Mouse (Mus musculus) gastrocnemius, postnatal 25 days (tissue): ENCODE results near the gene Ovch2. TPM values are rescaled to one million over a fixed set of nuclear protein-coding genes. Genes with fewer than 3 reads are reported as not detected.
"Not testable (repeated sequence)": the region's sequence is repeated elsewhere in the genome, so short reads cannot be mapped to it uniquely, and the experiment has no call there.

ENCODE experiments used
- DNase-seq: peaks from one replicate; pipeline ENCODE4 v3.0.0; 2022
- long read RNA-seq, 2 experiments: library from polyadenylated mRNA; stranded (forward); transcript quantifications; one replicate each; pipeline ENCODE4 v2.0.0; 2021
- total RNA-seq, 2 experiments: library from RNA; stranded (reverse); gene quantifications; 1 replicate in 1 of 2; 2 replicates in 1 of 2; pipeline ENCODE4 v1.2.3; 2021

Gene Ovch2
- total RNA-seq, result not detected
- long read RNA-seq, experiment 1, result 0 reads
- long read RNA-seq, experiment 2, result 0 reads

GRCm38 (mm10) chr7:107801108-107801507 is at the start of gene Ovch2:
Gene Ovch2, minus strand, starts transcription at chr7:107801208.
- DNase-seq, result no peak

- DNase-seq, result not testable (repeated sequence)
Observed at GRCm38 (mm10) chr7:107847390-107847789, 46.4 kb upstream of the Ovch2 start, which contains the start of gene Olfr470. Gene Olfr470, minus strand, starts transcription at chr7:107847490.

GRCm38 (mm10) chr7:107841719-107842118 is 40.7 kb upstream of the Ovch2 start:
- no peak for DNase-seq

GRCm38 (mm10) chr7:107825441-107825840 is 24.4 kb upstream of the Ovch2 start, which contains the start of gene Olfr469:
Gene Olfr469, minus strand, starts transcription at chr7:107825541.
- not testable (repeated sequence) for DNase-seq

- not testable (repeated sequence) for DNase-seq
Observed at GRCm38 (mm10) chr7:107823867-107824266, 22.9 kb upstream of the Ovch2 start.

GRCm38 (mm10) chr7:107819442-107819841 is 18.4 kb upstream of the Ovch2 start:
- no peak for DNase-seq

- no peak for DNase-seq
Observed at GRCm38 (mm10) chr7:107811963-107812362, 11.0 kb upstream of the Ovch2 start, which contains the start of gene Olfr467. Gene Olfr467, plus strand, starts transcription at chr7:107812263.

- DNase-seq, result no peak
Observed at GRCm38 (mm10) chr7:107802138-107802537, 1.1 kb upstream of the Ovch2 start.

GRCm38 (mm10) chr7:107796500-107796899 is 4.5 kb downstream of the Ovch2 start:
- no peak for DNase-seq

- DNase-seq, result no peak
Observed at GRCm38 (mm10) chr7:107787977-107788620, 12.9 kb downstream of the Ovch2 start.

GRCm38 (mm10) chr7:107779611-107780010 is 21.4 kb downstream of the Ovch2 start:
- DNase-seq, result no peak

- no peak for DNase-seq
Observed at GRCm38 (mm10) chr7:107778216-107778615, 22.8 kb downstream of the Ovch2 start.

GRCm38 (mm10) chr7:107770812-107771211 is 30.2 kb downstream of the Ovch2 start:
- no peak for DNase-seq

GRCm38 (mm10) chr7:107757308-107758151 is 43.5 kb downstream of the Ovch2 start, which contains the start of gene Cyb5r2:
Gene Cyb5r2, minus strand, starts transcription at chr7:107758032.
- no peak for DNase-seq

- no peak for DNase-seq
Observed at GRCm38 (mm10) chr7:107756748-107757147, 44.3 kb downstream of the Ovch2 start.

- no peak for DNase-seq
Observed at GRCm38 (mm10) chr7:107755905-107756304, 45.1 kb downstream of the Ovch2 start.

- DNase-seq, result no peak
Observed at GRCm38 (mm10) chr7:107752031-107752520, 48.9 kb downstream of the Ovch2 start.

GRCm38 (mm10) chr7:107749721-107750120 is 51.3 kb downstream of the Ovch2 start:
- no peak for DNase-seq

GRCm38 (mm10) chr7:107749270-107749669 is 51.7 kb downstream of the Ovch2 start:
- DNase-seq, result no peak

GRCm38 (mm10) chr7:107747954-107748353 is 53.1 kb downstream of the Ovch2 start:
- no peak for DNase-seq

GRCm38 (mm10) chr7:107747476-107747875 is 53.5 kb downstream of the Ovch2 start:
- DNase-seq, result no peak

GRCm38 (mm10) chr7:107746036-107746435 is 55.0 kb downstream of the Ovch2 start:
- no peak for DNase-seq

GRCm38 (mm10) chr7:107745111-107745510 is 55.9 kb downstream of the Ovch2 start:
- no peak for DNase-seq
